Mouse (Mus musculus): Measurements from ENCODE around the gene Osbpl7.

- TF ChIP-seq POLR2A (IDR thresholded peaks at IDR 0.05; ENCODE audit: low read depth, low read length) (no peak), CTCF (conservative IDR thresholded peaks at IDR 0.05; ENCODE audit: insufficient read depth, insufficient read length, low read depth, low read length) (no peak)
Observed at GRCm38 (mm10) chr11:97050944-97051586, 637 bp downstream of the Osbpl7 start.
